Mouse (Mus musculus): ENCODE measurements around the gene Anpep. TPM values are rescaled to one million over a fixed set of nuclear protein-coding genes. Genes with fewer than 3 reads are reported as not detected.

Gene Anpep
- polyA plus RNA-seq, 1 experiment from 2014 or later = 4.1 TPM

GRCm38 (mm10) chr7:79856305-79856704 lies 4.6 kb downstream of the Anpep start:
- H3K9ac ChIP-seq (replicated peaks; ENCODE audit: low read length) = no peak overlapping the region
- no peak for DNase-seq
- WGBS = 89% methylated on average over 4 of the region's 4 CpGs
- no peaks in the 10 kb centered on the region for H3K9me3 ChIP-seq (ENCODE audit: control insufficient read depth, low read length)
- no peak overlapping the region for H3K27ac ChIP-seq (replicated peaks; ENCODE audit: low read depth, low read length)
- H3K4me2 ChIP-seq (ENCODE audit: low read length) = no peak overlapping the region
- H3K4me3 ChIP-seq (replicated peaks; ENCODE audit: low read depth, low read length) = no peak overlapping the region
- no peaks in the 10 kb centered on the region for H3K36me3 ChIP-seq (ENCODE audit: control insufficient read depth, insufficient read depth, low read length)
- no peaks in the 10 kb centered on the region for H3K27me3 ChIP-seq (ENCODE audit: control insufficient read depth, insufficient read depth, low read length)
- no peaks in the 10 kb centered on the region for H3K4me1 ChIP-seq (ENCODE audit: control insufficient read depth, insufficient read depth, low read length)
- no peak for ATAC-seq (ENCODE audit: low FRiP score, low TSS enrichment)

GRCm38 (mm10) chr7:79847456-79848451 lies 13.1 kb downstream of the Anpep start:
- WGBS = 8% methylated on average over 53 of the region's 53 CpGs
- H3K4me1 ChIP-seq (ENCODE audit: control insufficient read depth, insufficient read depth, low read length) = peaks cover 6% of the 10 kb centered on the region; the same call in 1 of the 2 replicates
- peak; percentile 46 for DNase-seq
- peak overlapping the region; percentile 19; the same call in 1 of the 2 replicates for H3K4me3 ChIP-seq (replicated peaks; ENCODE audit: low read depth, low read length)
- no peaks in the 10 kb centered on the region for H3K9me3 ChIP-seq (ENCODE audit: control insufficient read depth, low read length)
- no peak for ATAC-seq (ENCODE audit: low FRiP score, low TSS enrichment)
- peak overlapping the region; percentile 9; the same call in 1 of the 2 replicates for H3K9ac ChIP-seq (replicated peaks; ENCODE audit: low read length)
- H3K27ac ChIP-seq (replicated peaks; ENCODE audit: low read depth, low read length) = no peak overlapping the region
- peak overlapping the region; percentile 50 for H3K4me2 ChIP-seq (ENCODE audit: low read length)
- peaks cover 19% of the 10 kb centered on the region for H3K27me3 ChIP-seq (ENCODE audit: control insufficient read depth, insufficient read depth, low read length)
- no peaks in the 10 kb centered on the region for H3K36me3 ChIP-seq (ENCODE audit: control insufficient read depth, insufficient read depth, low read length)

- Histone ChIP-seq H3K4me1 (ENCODE audit: control insufficient read depth, insufficient read depth, low read length) (peaks cover 6% of the 10 kb centered on the region; the same call in 1 of the 2 replicates), H3K9me3 (ENCODE audit: control insufficient read depth, low read length) (no peaks in the 10 kb centered on the region), H3K36me3 (ENCODE audit: control insufficient read depth, insufficient read depth, low read length) (no peaks in the 10 kb centered on the region), H3K9ac (replicated peaks; ENCODE audit: low read length) (no peak overlapping the region), H3K4me3 (replicated peaks; ENCODE audit: low read depth, low read length) (no peak overlapping the region), H3K4me2 (ENCODE audit: low read length) (no peak overlapping the region), H3K27me3 (ENCODE audit: control insufficient read depth, insufficient read depth, low read length) (peaks cover 19% of the 10 kb centered on the region), H3K27ac (replicated peaks; ENCODE audit: low read depth, low read length) (no peak overlapping the region)
- whole genome bisulfite sequencing = 72% methylated on average over 2 of the region's 2 CpGs
- DNase-seq (no peak), ATAC-seq (ENCODE audit: low FRiP score, low TSS enrichment) (no peak)
Measured at GRCm38 (mm10) chr7:79846342-79846741, 14.5 kb downstream of the Anpep start.

- H3K9me3 ChIP-seq (ENCODE audit: control insufficient read depth, low read length) = no peaks in the 10 kb centered on the region
- peaks cover 6% of the 10 kb centered on the region; the same call in 1 of the 2 replicates for H3K4me1 ChIP-seq (ENCODE audit: control insufficient read depth, insufficient read depth, low read length)
- 72% methylated on average over 8 of the region's 8 CpGs for WGBS
- no peak overlapping the region for H3K4me2 ChIP-seq (ENCODE audit: low read length)
- no peak overlapping the region for H3K4me3 ChIP-seq (replicated peaks; ENCODE audit: low read depth, low read length)
- no peak overlapping the region for H3K9ac ChIP-seq (replicated peaks; ENCODE audit: low read length)
- H3K27me3 ChIP-seq (ENCODE audit: control insufficient read depth, insufficient read depth, low read length) = peaks cover 19% of the 10 kb centered on the region
- H3K27ac ChIP-seq (replicated peaks; ENCODE audit: low read depth, low read length) = no peak overlapping the region
- DNase-seq (no peak), ATAC-seq (ENCODE audit: low FRiP score, low TSS enrichment) (no peak)
- H3K36me3 ChIP-seq (ENCODE audit: control insufficient read depth, insufficient read depth, low read length) = no peaks in the 10 kb centered on the region
Measured at GRCm38 (mm10) chr7:79844090-79844802, 16.6 kb downstream of the Anpep start.

GRCm38 (mm10) chr7:79842163-79842562 lies 18.7 kb downstream of the Anpep start:
- ATAC-seq (ENCODE audit: low FRiP score, low TSS enrichment) (no peak), DNase-seq (no peak)
- Histone ChIP-seq H3K4me1 (ENCODE audit: control insufficient read depth, insufficient read depth, low read length) (no peaks in the 10 kb centered on the region), H3K36me3 (ENCODE audit: control insufficient read depth, insufficient read depth, low read length) (no peaks in the 10 kb centered on the region), H3K27me3 (ENCODE audit: control insufficient read depth, insufficient read depth, low read length) (peaks cover 5% of the 10 kb centered on the region; the same call in 1 of the 2 replicates), H3K4me3 (replicated peaks; ENCODE audit: low read depth, low read length) (no peak overlapping the region), H3K27ac (replicated peaks; ENCODE audit: low read depth, low read length) (no peak overlapping the region), H3K9me3 (ENCODE audit: control insufficient read depth, low read length) (no peaks in the 10 kb centered on the region), H3K9ac (replicated peaks; ENCODE audit: low read length) (no peak overlapping the region), H3K4me2 (ENCODE audit: low read length) (no peak overlapping the region)
- 78% methylated on average over 7 of the region's 7 CpGs for WGBS

- Histone ChIP-seq H3K4me1 (ENCODE audit: control insufficient read depth, insufficient read depth, low read length) (no peaks in the 10 kb centered on the region), H3K9ac (replicated peaks; ENCODE audit: low read length) (no peak overlapping the region), H3K9me3 (ENCODE audit: control insufficient read depth, low read length) (no peaks in the 10 kb centered on the region), H3K4me3 (replicated peaks; ENCODE audit: low read depth, low read length) (no peak overlapping the region), H3K27me3 (ENCODE audit: control insufficient read depth, insufficient read depth, low read length) (no peaks in the 10 kb centered on the region), H3K27ac (replicated peaks; ENCODE audit: low read depth, low read length) (no peak overlapping the region), H3K36me3 (ENCODE audit: control insufficient read depth, insufficient read depth, low read length) (no peaks in the 10 kb centered on the region), H3K4me2 (ENCODE audit: low read length) (no peak overlapping the region)
- ATAC-seq (ENCODE audit: low FRiP score, low TSS enrichment) (no peak), DNase-seq (no peak)
- WGBS = 73% methylated on average over 2 of the region's 2 CpGs
Measured at GRCm38 (mm10) chr7:79837247-79837646, 23.6 kb downstream of the Anpep start.

GRCm38 (mm10) chr7:79835196-79835595 lies 25.7 kb downstream of the Anpep start:
- ATAC-seq (ENCODE audit: low FRiP score, low TSS enrichment) (no peak), DNase-seq (no peak)
- Histone ChIP-seq H3K4me1 (ENCODE audit: control insufficient read depth, insufficient read depth, low read length) (no peaks in the 10 kb centered on the region), H3K4me2 (ENCODE audit: low read length) (no peak overlapping the region), H3K27ac (replicated peaks; ENCODE audit: low read depth, low read length) (no peak overlapping the region), H3K27me3 (ENCODE audit: control insufficient read depth, insufficient read depth, low read length) (no peaks in the 10 kb centered on the region), H3K9ac (replicated peaks; ENCODE audit: low read length) (no peak overlapping the region), H3K36me3 (ENCODE audit: control insufficient read depth, insufficient read depth, low read length) (no peaks in the 10 kb centered on the region), H3K9me3 (ENCODE audit: control insufficient read depth, low read length) (no peaks in the 10 kb centered on the region), H3K4me3 (replicated peaks; ENCODE audit: low read depth, low read length) (no peak overlapping the region)
- WGBS = 91% methylated on average over 6 of the region's 6 CpGs

- Histone ChIP-seq H3K4me1 (ENCODE audit: control insufficient read depth, insufficient read depth, low read length) (no peaks in the 10 kb centered on the region), H3K36me3 (ENCODE audit: control insufficient read depth, insufficient read depth, low read length) (no peaks in the 10 kb centered on the region), H3K9me3 (ENCODE audit: control insufficient read depth, low read length) (no peaks in the 10 kb centered on the region), H3K9ac (replicated peaks; ENCODE audit: low read length) (no peak overlapping the region), H3K4me3 (replicated peaks; ENCODE audit: low read depth, low read length) (no peak overlapping the region), H3K27ac (replicated peaks; ENCODE audit: low read depth, low read length) (no peak overlapping the region), H3K27me3 (ENCODE audit: control insufficient read depth, insufficient read depth, low read length) (no peaks in the 10 kb centered on the region), H3K4me2 (ENCODE audit: low read length) (no peak overlapping the region)
- ATAC-seq (ENCODE audit: low FRiP score, low TSS enrichment) = no peak
- no peak for DNase-seq
Measured at GRCm38 (mm10) chr7:79832980-79833379, 27.9 kb downstream of the Anpep start.

Measured in midbrain, embryonic 14.5 days (tissue).